8 mouse cellular contexts compared by ENCODE assay signal in genomic region chr7:19319906-19320305, GRCm38 (mm10). TPM values are rescaled to one million over a fixed set of nuclear protein-coding genes. Genes with fewer than 3 reads are reported as not detected.
DNase-seq lines count a peak whose midpoint lies in the region; ATAC-seq and TF ChIP-seq lines count a peak whose summit lies in the region.

No protein-coding gene starts in this region.

- under 1% methylated on average over 38 of the region's 41 CpGs for WGBS in heart, embryonic 12.5 days
- WGBS in kidney, embryonic 16.5 days: under 1% methylated on average over 41 of the region's 41 CpGs
- under 1% methylated on average over 38 of the region's 41 CpGs for WGBS in liver, embryonic 11.5 days

- ATAC-seq in heart, embryonic 12.5 days (ENCODE audit: insufficient number of reproducible peaks, low FRiP score): peak; percentile 94
- ATAC-seq in kidney, embryonic 16.5 days (ENCODE audit: low FRiP score, low TSS enrichment): peak; percentile 96
- peak; percentile 90 for ATAC-seq in liver, embryonic 11.5 days (replicated peaks; ENCODE audit: low FRiP score)

- no peaks in the 10 kb centered on the region for H3K79me2 ChIP-seq in myocyte (ENCODE audit: control insufficient read depth, insufficient read depth)

- TF ChIP-seq POLR2A in myocyte (IDR thresholded peaks at IDR 0.05; ENCODE audit: insufficient read length, low read depth): peak; percentile 67

- peak; percentile 100 for DNase-seq in CD4-positive, CD25-positive, alpha-beta regulatory T cell, adult 2 months (ENCODE audit: low read depth, low spot score)
- peak; percentile 92 for DNase-seq in brain, embryonic 18.5 days (ENCODE audit: low read depth, low spot score)
- peak; percentile 93 for DNase-seq in liver, embryonic 11.5 days (ENCODE audit: low spot score)
- DNase-seq in spleen, postnatal 4 days (ENCODE audit: low spot score in 2 of 2): peak; percentile 83 to 91

- H3K36me3 ChIP-seq in erythroblast, embryonic 14.5 days (ENCODE audit: control insufficient read depth): no peaks in the 10 kb centered on the region
- H3K36me3 ChIP-seq in heart, embryonic 12.5 days: no peaks in the 10 kb centered on the region
- no peaks in the 10 kb centered on the region for H3K36me3 ChIP-seq in kidney, embryonic 16.5 days (ENCODE audit: insufficient read depth, low read length)
- H3K36me3 ChIP-seq in liver, embryonic 11.5 days (ENCODE audit: control insufficient read depth, insufficient read depth, low read length): no peaks in the 10 kb centered on the region
- no peaks in the 10 kb centered on the region for H3K36me3 ChIP-seq in myocyte (ENCODE audit: control insufficient read depth, insufficient read depth)

- no peak overlapping the region for H3K27ac ChIP-seq in heart, embryonic 12.5 days (ENCODE audit: poor library complexity, severe bottlenecking)
- H3K27ac ChIP-seq in kidney, embryonic 16.5 days (ENCODE audit: low read length): no peak overlapping the region
- H3K27ac ChIP-seq in liver, embryonic 11.5 days (ENCODE audit: low read depth, low read length): no peak overlapping the region

- H3K4me3 ChIP-seq in erythroblast, embryonic 14.5 days (replicated peaks): peak overlapping the region; percentile 48
- peak overlapping the region; percentile 48 for H3K4me3 ChIP-seq in heart, embryonic 12.5 days
- peak overlapping the region; percentile 49 for H3K4me3 ChIP-seq in kidney, embryonic 16.5 days (ENCODE audit: low read length)
- H3K4me3 ChIP-seq in liver, embryonic 11.5 days (ENCODE audit: low read depth, low read length): peak overlapping the region; percentile 50
- H3K4me3 ChIP-seq in myocyte: no peak overlapping the region

- peaks cover 10% of the 10 kb centered on the region for H3K4me1 ChIP-seq in erythroblast, embryonic 14.5 days (ENCODE audit: control insufficient read depth)
- peaks cover 36% of the 10 kb centered on the region for H3K4me1 ChIP-seq in heart, embryonic 12.5 days (replicated peaks)
- H3K4me1 ChIP-seq in kidney, embryonic 16.5 days (ENCODE audit: insufficient read depth, low read length): peaks cover 12% of the 10 kb centered on the region
- peaks cover 8% of the 10 kb centered on the region for H3K4me1 ChIP-seq in liver, embryonic 11.5 days (replicated peaks; ENCODE audit: control insufficient read depth, insufficient read depth, low read length)

- peak overlapping the region; percentile 75 for H3K4me2 ChIP-seq in heart, embryonic 12.5 days
- peak overlapping the region; percentile 80 for H3K4me2 ChIP-seq in kidney, embryonic 16.5 days (replicated peaks; ENCODE audit: low read depth, low read length)
- H3K4me2 ChIP-seq in liver, embryonic 11.5 days: peak overlapping the region; percentile 81
- H3K4me2 ChIP-seq in myocyte (ENCODE audit: low read depth): peak overlapping the region; percentile 89

- H3ac ChIP-seq in myocyte (ENCODE audit: control insufficient read depth, insufficient read length): no peak overlapping the region

- H3K9ac ChIP-seq in heart, embryonic 12.5 days: peak overlapping the region; percentile 65
- H3K9ac ChIP-seq in kidney, embryonic 16.5 days (replicated peaks; ENCODE audit: low read length): peak overlapping the region; percentile 57
- H3K9ac ChIP-seq in liver, embryonic 11.5 days (ENCODE audit: low read depth, low read length): peak overlapping the region; percentile 57

- peaks cover 95% of the 10 kb centered on the region for H3K27me3 ChIP-seq in erythroblast, embryonic 14.5 days (ENCODE audit: control insufficient read depth)
- 0 out of 2 replicates have a peak, but pooled peaks cover 8% of the 10 kb centered on the region for H3K27me3 ChIP-seq in heart, embryonic 12.5 days (replicated peaks)
- peaks cover 5% of the 10 kb centered on the region; the same call in 1 of the 2 replicates for H3K27me3 ChIP-seq in kidney, embryonic 16.5 days (ENCODE audit: insufficient read depth, low read length)
- H3K27me3 ChIP-seq in liver, embryonic 11.5 days (replicated peaks; ENCODE audit: control insufficient read depth, insufficient read depth, low read length): peaks cover 54% of the 10 kb centered on the region
- H3K27me3 ChIP-seq in myocyte (ENCODE audit: control insufficient read depth, insufficient read depth, insufficient read length): no peaks in the 10 kb centered on the region

- H3K9me3 ChIP-seq in erythroblast, embryonic 14.5 days (ENCODE audit: control insufficient read depth, low read length): no peaks in the 10 kb centered on the region
- no peaks in the 10 kb centered on the region for H3K9me3 ChIP-seq in heart, embryonic 12.5 days (replicated peaks)
- no peaks in the 10 kb centered on the region for H3K9me3 ChIP-seq in kidney, embryonic 16.5 days (ENCODE audit: low read length)
- no peaks in the 10 kb centered on the region for H3K9me3 ChIP-seq in liver, embryonic 11.5 days (ENCODE audit: control insufficient read depth, low read length)

TF ChIP-seq in myocyte, 11 proteins besides CTCF, POLR2A, EP300 and RAD21:
- TF ChIP-seq E2F4 (IDR thresholded peaks at IDR 0.05; ENCODE audit: insufficient read depth): no peak
- TF ChIP-seq REST (IDR thresholded peaks at IDR 0.05; ENCODE audit: insufficient read depth, insufficient read length): no peak
- TF ChIP-seq TCF12 (IDR thresholded peaks at IDR 0.05; ENCODE audit: insufficient read depth, poor library complexity, severe bottlenecking): no peak
- TF ChIP-seq POLR2AphosphoS2 (IDR thresholded peaks at IDR 0.05; ENCODE audit: insufficient read length, low read depth): peak; percentile 64
- TF ChIP-seq SRF (IDR thresholded peaks at IDR 0.05; ENCODE audit: control insufficient read depth, insufficient read length, low read depth): no peak
- TF ChIP-seq MYOD1 (IDR thresholded peaks at IDR 0.05; ENCODE audit: control insufficient read depth in 1 of 3, insufficient read length in 2 of 3, low read depth in 2 of 3): peak in 1 of 3 experiments; percentile 36

RNA-seq across cellular contexts. Expression of gene Fosb, which starts 10.1 kb away (rescaled TPM):
- polyA plus RNA-seq in erythroblast, embryonic 14.5 days (2012): 7.8 and 8.8 TPM in 2 replicates
- polyA plus RNA-seq in heart, embryonic 12.5 days (2016; fragmentation: Nextera tagmentation; extraction: Ambion mirVana): 0.37 and 0.55 TPM in 2 replicates
- 0.17 and 0.22 TPM in 2 replicates for polyA plus RNA-seq in kidney, embryonic 16.5 days (2015; fragmentation: Nextera tagmentation; extraction: Ambion mirVana)
- 0.07 TPM in 1 of 2 replicates, not detected in the other for polyA plus RNA-seq in liver, embryonic 11.5 days (2014; fragmentation: Nextera tagmentation; extraction: Ambion mirVana)
- polyA plus RNA-seq in myocyte (2012; fragmentation: generic; extraction: Trizol): 0.82 TPM

RNA-seq across cellular contexts. Expression of gene Ercc1, which starts 24.7 kb away (rescaled TPM):
- polyA plus RNA-seq in erythroblast, embryonic 14.5 days (2012): 3.4 and 3.6 TPM in 2 replicates
- polyA plus RNA-seq in heart, embryonic 12.5 days (2016; fragmentation: Nextera tagmentation; extraction: Ambion mirVana): 59.2 and 66.0 TPM in 2 replicates
- polyA plus RNA-seq in kidney, embryonic 16.5 days (2015; fragmentation: Nextera tagmentation; extraction: Ambion mirVana): 81.8 and 86.1 TPM in 2 replicates
- 46.4 and 46.8 TPM in 2 replicates for polyA plus RNA-seq in liver, embryonic 11.5 days (2014; fragmentation: Nextera tagmentation; extraction: Ambion mirVana)
- 83.1 TPM for polyA plus RNA-seq in myocyte (2012; fragmentation: generic; extraction: Trizol)

RNA-seq across cellular contexts. Expression of gene Rtn2, which starts 37.5 kb away (rescaled TPM):
- 0.29 and 0.44 TPM in 2 replicates for polyA plus RNA-seq in erythroblast, embryonic 14.5 days (2012)
- 23.6 and 26.7 TPM in 2 replicates for polyA plus RNA-seq in heart, embryonic 12.5 days (2016; fragmentation: Nextera tagmentation; extraction: Ambion mirVana)
- polyA plus RNA-seq in kidney, embryonic 16.5 days (2015; fragmentation: Nextera tagmentation; extraction: Ambion mirVana): 8.0 and 9.4 TPM in 2 replicates
- polyA plus RNA-seq in liver, embryonic 11.5 days (2014; fragmentation: Nextera tagmentation; extraction: Ambion mirVana): 8.2 and 11.1 TPM in 2 replicates
- 340 TPM for polyA plus RNA-seq in myocyte (2012; fragmentation: generic; extraction: Trizol)

RNA-seq across cellular contexts. Expression of gene Cd3eap, which starts 39.4 kb away (rescaled TPM):
- 0.70 and 0.83 TPM in 2 replicates for polyA plus RNA-seq in erythroblast, embryonic 14.5 days (2012)
- 17.6 and 18.4 TPM in 2 replicates for polyA plus RNA-seq in heart, embryonic 12.5 days (2016; fragmentation: Nextera tagmentation; extraction: Ambion mirVana)
- 25.0 and 27.7 TPM in 2 replicates for polyA plus RNA-seq in kidney, embryonic 16.5 days (2015; fragmentation: Nextera tagmentation; extraction: Ambion mirVana)
- polyA plus RNA-seq in liver, embryonic 11.5 days (2014; fragmentation: Nextera tagmentation; extraction: Ambion mirVana): 28.7 and 30.2 TPM in 2 replicates
- 13.7 TPM for polyA plus RNA-seq in myocyte (2012; fragmentation: generic; extraction: Trizol)

RNA-seq across cellular contexts. Expression of gene Ppp1r13l, which starts 39.6 kb away (rescaled TPM):
- 0.96 and 1.0 TPM in 2 replicates for polyA plus RNA-seq in erythroblast, embryonic 14.5 days (2012)
- 17.5 and 19.4 TPM in 2 replicates for polyA plus RNA-seq in heart, embryonic 12.5 days (2016; fragmentation: Nextera tagmentation; extraction: Ambion mirVana)
- 3.3 and 4.0 TPM in 2 replicates for polyA plus RNA-seq in kidney, embryonic 16.5 days (2015; fragmentation: Nextera tagmentation; extraction: Ambion mirVana)
- 3.9 and 4.2 TPM in 2 replicates for polyA plus RNA-seq in liver, embryonic 11.5 days (2014; fragmentation: Nextera tagmentation; extraction: Ambion mirVana)
- polyA plus RNA-seq in myocyte (2012; fragmentation: generic; extraction: Trizol): 36.0 TPM

Comparison
In these comparisons a context has a peak if more than half of its experiments do, and no peak if none do; other contexts are left out.
1. RNA of gene Ercc1, which starts 24.7 kb away (polyA plus RNA-seq): 81.8 to 86.1 TPM in kidney, embryonic 16.5 days, 83.1 TPM in myocyte (single experiment), 59.2 to 66.0 TPM in heart, embryonic 12.5 days and 46.4 to 46.8 TPM in liver, embryonic 11.5 days; 3.4 to 3.6 TPM in erythroblast, embryonic 14.5 days; every median in the first group is over 10 times any median in the second.
2. RNA of gene Rtn2, which starts 37.5 kb away (polyA plus RNA-seq): 340 TPM in myocyte (single experiment); 23.6 to 26.7 TPM in heart, embryonic 12.5 days, 8.2 to 11.1 TPM in liver, embryonic 11.5 days, 8.0 to 9.4 TPM in kidney, embryonic 16.5 days and 0.29 to 0.44 TPM in erythroblast, embryonic 14.5 days; every median in the first group is over 10 times any median in the second.
3. Peak in every context shown above with its lines, with median percentiles within 50 percentile points of each other: DNase-seq, ATAC-seq, H3K4me2 ChIP-seq and H3K9ac ChIP-seq.